Mouse (Mus musculus): ENCODE results near the gene Col4a4. TPM values are rescaled to one million over a fixed set of nuclear protein-coding genes. Genes with fewer than 3 reads are reported as not detected.

Col4a4 gene
- polyA plus RNA-seq, 1 experiment from 2014 or later = 0.09 TPM

DNA sequence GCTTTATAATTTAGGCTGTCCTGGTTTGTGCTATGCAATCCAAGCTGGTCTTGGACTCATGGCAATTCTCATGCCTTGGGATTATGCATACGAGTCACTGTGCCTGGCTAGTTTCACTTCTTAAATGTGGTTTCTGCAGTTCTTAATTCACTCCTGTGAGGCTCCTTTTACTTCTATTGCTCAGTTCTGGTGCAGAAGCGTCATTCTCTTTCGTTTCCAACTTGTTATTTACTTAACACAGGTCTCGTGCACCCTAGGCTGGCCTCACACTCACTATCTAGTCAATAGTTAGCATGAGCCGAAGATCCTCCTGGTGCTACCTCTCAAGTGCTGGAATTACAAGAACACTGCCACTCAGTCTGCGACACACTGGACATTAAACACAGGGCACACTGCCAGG lies 117.8 kb downstream of the Col4a4 start:
- 70% methylated on average over 6 of the region's 6 CpGs for WGBS
- Histone ChIP-seq H3K36me3 (no peaks in the 10 kb centered on the region), H3K9me3 (no peaks in the 10 kb centered on the region), H3K27me3 (no peaks in the 10 kb centered on the region), H3K4me2 (replicated peaks) (no peak overlapping the region), H3K27ac (no peak overlapping the region), H3K4me3 (no peak overlapping the region), H3K9ac (no peak overlapping the region), H3K4me1 (0 out of 2 replicates have a peak, but pooled peaks cover 4% of the 10 kb centered on the region)
- ATAC-seq (ENCODE audit: low FRiP score, low read depth) = no peak

DNA sequence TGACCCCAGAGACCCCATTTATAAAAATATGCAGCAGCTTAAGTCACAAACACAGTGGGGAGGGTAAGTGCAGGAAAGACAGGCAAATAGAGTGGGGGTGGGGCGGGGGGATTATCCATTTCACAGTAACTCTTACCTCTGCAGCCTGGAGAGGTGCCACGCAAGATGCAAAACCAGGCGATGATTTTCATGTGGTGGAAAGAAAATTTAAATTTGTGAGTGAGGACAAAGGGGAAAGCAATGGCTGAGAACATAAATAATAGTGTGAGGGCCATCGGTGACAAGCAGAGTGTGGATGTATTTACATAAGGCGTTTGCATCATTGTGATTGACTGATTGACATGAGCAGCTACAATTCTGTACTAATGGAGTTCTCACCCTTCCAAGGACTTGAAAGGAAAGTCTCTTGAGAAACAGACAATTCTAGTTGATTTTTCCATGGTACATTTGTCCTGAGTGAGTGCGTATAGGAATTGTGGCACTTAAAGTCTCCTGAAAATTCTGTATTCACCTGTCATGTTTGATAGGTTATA lies 121.3 kb downstream of the Col4a4 start:
- 63% methylated on average over 6 of the region's 6 CpGs for WGBS
- no peak overlapping the region for H3K4me3 ChIP-seq
- H3K4me1 ChIP-seq = no peaks in the 10 kb centered on the region
- H3K9me3 ChIP-seq = no peaks in the 10 kb centered on the region
- no peak overlapping the region for H3K4me2 ChIP-seq (replicated peaks)
- H3K9ac ChIP-seq = no peak overlapping the region
- no peaks in the 10 kb centered on the region for H3K36me3 ChIP-seq
- H3K27ac ChIP-seq = no peak overlapping the region
- no peak for ATAC-seq (ENCODE audit: low FRiP score, low read depth)
- H3K27me3 ChIP-seq = no peaks in the 10 kb centered on the region

DNA sequence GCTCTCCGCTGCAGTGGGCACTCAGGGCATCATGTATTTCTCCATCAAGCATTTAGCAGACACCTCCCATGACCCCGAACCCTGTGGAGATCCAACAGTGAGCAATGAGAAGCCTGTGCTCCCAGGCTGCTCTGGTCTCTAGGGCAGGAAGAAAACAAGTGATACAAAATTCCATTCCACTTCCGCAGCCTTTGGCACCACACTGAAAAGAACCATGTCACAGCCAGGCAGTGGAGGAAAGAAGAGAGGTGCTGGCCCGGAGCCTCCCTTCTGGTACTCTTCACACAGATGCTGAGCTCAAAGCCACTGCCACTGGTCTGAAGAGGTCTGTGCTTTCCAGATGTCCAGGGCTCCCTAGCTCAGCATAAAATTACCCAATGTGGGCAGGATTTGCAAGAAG lies 125.6 kb downstream of the Col4a4 start:
- ATAC-seq (ENCODE audit: low FRiP score, low read depth) = no peak
- H3K36me3 ChIP-seq = no peaks in the 10 kb centered on the region
- WGBS = 70% methylated on average over 4 of the region's 4 CpGs
- no peaks in the 10 kb centered on the region for H3K9me3 ChIP-seq
- H3K9ac ChIP-seq = no peak overlapping the region
- H3K4me2 ChIP-seq (replicated peaks) = no peak overlapping the region
- no peaks in the 10 kb centered on the region for H3K27me3 ChIP-seq
- no peak overlapping the region for H3K4me3 ChIP-seq
- H3K27ac ChIP-seq = no peak overlapping the region
- H3K4me1 ChIP-seq = peaks cover 9% of the 10 kb centered on the region; the same call in 1 of the 2 replicates

DNA sequence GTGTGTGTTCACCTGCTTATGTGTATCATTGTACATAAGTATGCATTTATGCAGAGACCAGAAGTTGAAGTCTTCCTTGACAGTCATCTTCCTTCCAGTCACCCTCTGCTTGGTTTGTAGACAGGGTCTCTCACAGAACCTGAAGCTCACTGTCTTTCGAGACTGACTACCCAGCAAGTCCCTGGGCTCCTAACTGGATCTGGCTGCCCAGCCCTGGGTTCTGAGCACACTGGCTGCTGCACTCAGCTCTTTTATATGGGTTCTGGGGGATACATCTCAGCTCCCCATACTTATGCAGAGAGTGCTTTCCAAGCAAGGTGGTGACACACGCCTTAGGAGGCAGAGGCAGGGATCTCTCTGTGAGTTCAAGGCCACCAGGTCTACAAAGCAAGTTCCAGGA lies 126.7 kb downstream of the Col4a4 start:
- Histone ChIP-seq H3K4me3 (no peak overlapping the region), H3K9ac (no peak overlapping the region), H3K36me3 (no peaks in the 10 kb centered on the region), H3K9me3 (no peaks in the 10 kb centered on the region), H3K4me1 (peaks cover 9% of the 10 kb centered on the region; the same call in 1 of the 2 replicates), H3K27me3 (no peaks in the 10 kb centered on the region), H3K4me2 (replicated peaks) (no peak overlapping the region), H3K27ac (no peak overlapping the region)
- ATAC-seq (ENCODE audit: low FRiP score, low read depth) = no peak
- 88% methylated on average over 2 of the region's 2 CpGs for WGBS

DNA sequence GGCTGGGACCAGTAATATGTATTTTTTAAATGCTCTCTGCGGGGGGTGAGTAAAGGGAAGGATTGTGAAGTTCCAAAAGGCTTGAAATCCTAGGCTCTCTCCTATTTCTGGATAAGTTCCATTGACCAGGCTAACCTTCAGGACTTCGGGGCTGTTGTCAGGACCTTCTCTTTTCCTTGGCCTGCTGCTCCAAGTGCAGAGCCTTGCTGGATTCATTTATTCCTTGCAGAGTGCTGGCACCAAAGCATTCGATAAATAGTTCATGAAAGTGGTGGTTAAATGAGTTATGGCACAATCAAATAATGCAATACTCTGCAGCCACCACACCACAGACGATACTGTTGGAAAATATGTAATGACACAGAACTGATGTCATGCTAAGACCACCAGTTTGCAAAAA lies 127.3 kb downstream of the Col4a4 start:
- H3K27me3 ChIP-seq = 0 out of 2 replicates have a peak, but pooled peaks cover 1% of the 10 kb centered on the region
- no peak overlapping the region for H3K4me3 ChIP-seq
- 60% methylated on average over 4 of the region's 4 CpGs for WGBS
- H3K36me3 ChIP-seq = no peaks in the 10 kb centered on the region
- peaks cover 9% of the 10 kb centered on the region; the same call in 1 of the 2 replicates for H3K4me1 ChIP-seq
- H3K9ac ChIP-seq = no peak overlapping the region
- ATAC-seq (ENCODE audit: low FRiP score, low read depth) = no peak
- H3K9me3 ChIP-seq = no peaks in the 10 kb centered on the region
- H3K4me2 ChIP-seq (replicated peaks) = no peak overlapping the region
- no peak overlapping the region for H3K27ac ChIP-seq

DNA sequence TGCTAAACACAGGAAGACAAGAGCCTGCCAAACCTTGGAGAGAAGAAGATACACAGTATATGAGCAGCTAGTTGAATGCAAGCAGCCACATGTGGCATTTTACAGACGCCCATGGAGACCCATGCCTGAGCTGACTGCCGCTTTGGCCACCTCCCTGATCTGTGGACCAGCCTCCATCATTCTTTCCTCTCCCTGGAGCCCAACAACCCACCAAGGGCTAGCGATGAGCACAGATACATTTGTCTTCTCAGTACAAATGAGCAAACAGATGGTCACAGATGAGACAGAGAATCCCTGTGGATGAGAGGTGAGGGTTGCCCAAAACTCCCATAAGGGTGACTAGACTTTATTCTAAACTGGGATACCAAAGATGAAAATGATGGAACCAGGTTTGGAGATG lies 132.6 kb downstream of the Col4a4 start:
- Histone ChIP-seq H3K36me3 (no peaks in the 10 kb centered on the region), H3K9me3 (no peaks in the 10 kb centered on the region), H3K9ac (no peak overlapping the region), H3K4me1 (peaks cover 12% of the 10 kb centered on the region; the same call in 1 of the 2 replicates), H3K27me3 (peaks cover 14% of the 10 kb centered on the region; the same call in 1 of the 2 replicates), H3K4me3 (no peak overlapping the region), H3K4me2 (replicated peaks) (no peak overlapping the region), H3K27ac (no peak overlapping the region)
- no peak for ATAC-seq (ENCODE audit: low FRiP score, low read depth)
- 81% methylated on average over 3 of the region's 3 CpGs for WGBS

DNA sequence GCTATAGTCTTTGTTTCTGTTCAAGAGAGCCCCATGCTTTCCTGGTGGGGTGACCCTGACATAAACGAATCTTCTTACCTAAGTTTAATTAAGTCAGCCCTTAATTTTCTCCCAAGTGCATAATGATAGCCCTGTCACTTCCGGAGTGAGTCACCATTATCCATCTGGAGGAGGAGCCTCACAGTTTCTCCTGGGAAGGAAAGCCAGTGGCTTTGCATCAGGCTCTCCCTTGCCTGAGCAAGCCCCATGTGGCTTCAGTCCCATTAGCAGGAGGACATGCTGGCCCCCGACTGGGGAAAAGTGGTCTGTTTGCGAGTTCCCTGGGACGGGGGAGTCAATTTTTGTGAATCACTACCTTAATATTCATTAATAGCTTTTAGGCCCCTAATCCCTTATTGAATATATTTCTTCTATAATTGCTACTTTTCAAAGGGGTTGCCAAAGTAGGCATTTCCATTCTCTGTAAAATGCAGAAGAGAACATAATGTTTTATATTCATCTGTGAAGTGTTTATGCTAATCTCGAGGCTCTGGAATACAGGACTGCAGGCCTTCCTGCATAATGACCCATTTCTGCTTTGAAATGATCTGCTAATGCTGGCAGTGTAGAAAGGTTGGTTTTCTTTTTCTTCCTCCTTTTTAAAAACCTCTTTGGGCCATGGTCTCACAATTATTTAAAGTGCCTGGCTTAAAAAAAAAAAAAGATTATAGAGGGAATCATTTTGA lies 134.6 kb downstream of the Col4a4 start:
- Histone ChIP-seq H3K9me3 (no peaks in the 10 kb centered on the region), H3K4me1 (peaks cover 12% of the 10 kb centered on the region; the same call in 1 of the 2 replicates), H3K36me3 (no peaks in the 10 kb centered on the region), H3K4me2 (replicated peaks) (no peak overlapping the region), H3K27ac (no peak overlapping the region), H3K27me3 (peaks cover 14% of the 10 kb centered on the region; the same call in 1 of the 2 replicates), H3K9ac (no peak overlapping the region), H3K4me3 (no peak overlapping the region)
- no peak for ATAC-seq (ENCODE audit: low FRiP score, low read depth)
- WGBS = 26% methylated on average over 6 of the region's 6 CpGs

DNA sequence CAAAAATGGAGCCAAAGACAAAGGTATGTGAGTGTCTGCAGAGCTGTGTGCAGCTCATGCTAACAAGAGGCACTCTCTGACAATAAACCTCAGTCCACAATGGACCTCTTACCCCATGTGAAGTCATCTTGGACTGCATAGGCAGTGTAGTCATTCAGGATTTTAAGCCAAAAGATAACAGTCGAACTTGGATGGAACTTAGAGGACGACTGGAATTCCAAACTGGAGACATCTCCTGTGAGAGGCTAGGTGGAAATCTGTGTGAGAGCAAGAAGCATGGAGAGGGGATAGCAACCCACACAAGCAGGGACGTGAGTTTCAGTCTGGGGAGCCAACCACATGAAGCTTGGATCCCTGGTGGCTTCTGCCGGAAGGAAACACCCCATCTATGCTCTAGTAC lies 136.8 kb downstream of the Col4a4 start:
- 83% methylated on average over 4 of the region's 4 CpGs for WGBS
- H3K9me3 ChIP-seq = no peaks in the 10 kb centered on the region
- no peak for ATAC-seq (ENCODE audit: low FRiP score, low read depth)
- no peak overlapping the region for H3K4me2 ChIP-seq (replicated peaks)
- H3K27ac ChIP-seq = no peak overlapping the region
- no peak overlapping the region for H3K9ac ChIP-seq
- peaks cover 12% of the 10 kb centered on the region; the same call in 1 of the 2 replicates for H3K4me1 ChIP-seq
- no peaks in the 10 kb centered on the region for H3K36me3 ChIP-seq
- peaks cover 14% of the 10 kb centered on the region; the same call in 1 of the 2 replicates for H3K27me3 ChIP-seq
- H3K4me3 ChIP-seq = no peak overlapping the region

DNA sequence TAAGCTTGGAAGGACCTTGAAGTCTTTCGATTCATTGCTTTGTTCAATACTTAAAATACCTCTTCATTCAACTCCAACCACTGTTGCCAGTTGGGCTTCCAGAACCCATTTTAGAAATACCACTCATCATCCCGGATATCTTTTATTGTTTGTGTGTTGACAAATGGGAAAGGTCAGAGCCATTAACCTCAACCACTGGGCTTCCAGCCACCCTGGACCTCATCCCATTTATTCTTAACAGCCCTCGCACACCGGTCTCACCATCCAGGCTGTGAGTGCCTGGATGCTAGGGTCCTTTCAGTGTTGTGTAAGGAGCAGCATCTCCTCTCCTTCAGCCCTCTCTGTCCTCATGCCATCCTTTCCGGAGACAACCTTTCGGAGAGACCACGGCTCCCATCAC lies 140.6 kb downstream of the Col4a4 start:
- Histone ChIP-seq H3K4me3 (no peak overlapping the region), H3K27me3 (0 out of 2 replicates have a peak, but pooled peaks cover 5% of the 10 kb centered on the region), H3K9ac (no peak overlapping the region), H3K4me1 (0 out of 2 replicates have a peak, but pooled peaks cover 3% of the 10 kb centered on the region), H3K36me3 (no peaks in the 10 kb centered on the region), H3K9me3 (no peaks in the 10 kb centered on the region), H3K27ac (no peak overlapping the region), H3K4me2 (replicated peaks) (no peak overlapping the region)
- ATAC-seq (ENCODE audit: low FRiP score, low read depth) = no peak
- 77% methylated on average over 7 of the region's 7 CpGs for WGBS

DNA sequence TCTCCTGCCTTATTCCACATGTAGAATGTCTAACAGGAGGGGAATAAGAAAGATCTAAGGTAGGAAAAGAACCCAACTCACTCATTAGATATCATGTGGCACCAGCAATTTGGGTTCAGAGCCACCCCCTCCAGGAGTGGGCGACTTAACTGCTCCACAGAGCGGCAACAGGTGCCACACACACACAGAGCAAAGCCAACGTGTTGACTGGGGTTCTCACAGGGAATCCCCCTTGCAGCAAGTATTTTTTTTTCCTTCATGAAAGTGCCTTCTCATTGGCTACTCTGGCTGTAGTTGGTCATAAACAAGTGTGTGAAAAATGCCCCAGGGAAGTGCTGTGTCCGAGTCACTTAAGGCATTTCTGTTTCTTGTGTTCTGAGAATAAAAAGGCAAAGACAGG lies 143.1 kb downstream of the Col4a4 start:
- peaks cover 3% of the 10 kb centered on the region; the same call in 1 of the 2 replicates for H3K4me1 ChIP-seq
- no peak overlapping the region for H3K4me2 ChIP-seq (replicated peaks)
- no peak overlapping the region for H3K9ac ChIP-seq
- WGBS = 38% methylated on average over 4 of the region's 4 CpGs
- H3K9me3 ChIP-seq = no peaks in the 10 kb centered on the region
- H3K27ac ChIP-seq = no peak overlapping the region
- H3K36me3 ChIP-seq = no peaks in the 10 kb centered on the region
- no peak overlapping the region for H3K4me3 ChIP-seq
- H3K27me3 ChIP-seq = no peaks in the 10 kb centered on the region
- ATAC-seq (ENCODE audit: low FRiP score, low read depth) = no peak

DNA sequence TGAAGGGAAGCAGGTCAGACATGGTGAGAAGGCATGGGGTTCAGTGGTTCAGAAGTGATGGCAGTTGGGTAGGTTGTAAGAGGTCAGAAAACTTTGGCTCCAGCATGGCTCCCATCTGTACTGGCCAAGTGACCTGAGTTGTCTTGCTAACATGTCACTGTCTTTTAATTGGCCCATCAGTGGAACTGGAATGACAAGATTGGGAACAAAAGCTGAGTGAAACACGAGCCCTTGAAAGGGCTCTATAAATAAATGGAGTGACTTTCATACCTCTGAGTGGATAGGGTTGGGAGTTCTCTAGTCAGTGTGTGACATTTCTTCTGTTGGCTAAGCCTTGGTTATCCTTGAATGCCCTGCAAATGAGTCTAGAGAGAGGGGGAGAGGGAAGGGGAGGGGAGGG lies 146.5 kb downstream of the Col4a4 start:
- Histone ChIP-seq H3K4me3 (no peak overlapping the region), H3K9ac (no peak overlapping the region), H3K27ac (no peak overlapping the region), H3K9me3 (no peaks in the 10 kb centered on the region), H3K4me2 (replicated peaks) (no peak overlapping the region), H3K27me3 (no peaks in the 10 kb centered on the region), H3K4me1 (peaks cover 3% of the 10 kb centered on the region; the same call in 1 of the 2 replicates), H3K36me3 (no peaks in the 10 kb centered on the region)
- WGBS = 78% methylated on average over 1 of the region's 1 CpGs
- ATAC-seq (ENCODE audit: low FRiP score, low read depth) = no peak

DNA sequence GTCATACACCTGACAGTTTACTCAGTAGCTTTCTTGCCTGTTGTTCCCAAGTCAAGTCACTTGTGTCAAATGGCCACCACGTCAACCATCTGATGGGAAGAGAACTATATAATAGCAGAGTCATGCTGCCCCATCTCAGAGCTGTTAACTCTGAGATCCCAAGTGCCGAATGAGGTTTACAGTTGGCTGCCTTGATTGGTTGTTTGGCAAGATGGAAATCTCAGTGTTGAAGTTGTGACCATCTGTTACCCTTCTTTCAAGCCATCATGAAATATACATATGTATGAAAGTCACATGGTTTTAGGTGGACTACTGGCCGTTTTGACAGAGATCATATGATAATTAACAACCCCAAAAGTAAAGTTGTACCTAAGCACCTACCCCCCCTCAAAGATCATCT lies 149.4 kb downstream of the Col4a4 start:
- H3K4me1 ChIP-seq = peaks cover 11% of the 10 kb centered on the region
- H3K36me3 ChIP-seq = no peaks in the 10 kb centered on the region
- no peak overlapping the region for H3K27ac ChIP-seq
- H3K9me3 ChIP-seq = no peaks in the 10 kb centered on the region
- H3K27me3 ChIP-seq = no peaks in the 10 kb centered on the region
- no peak overlapping the region for H3K9ac ChIP-seq
- 86% methylated on average over 3 of the region's 3 CpGs for WGBS
- no peak overlapping the region for H3K4me2 ChIP-seq (replicated peaks)
- no peak overlapping the region for H3K4me3 ChIP-seq
- no peak for ATAC-seq (ENCODE audit: low FRiP score, low read depth)
